Mouse (Mus musculus) neural tube, embryonic 14.5 days (tissue): ENCODE measurements around the gene Clec16a. TPM values are rescaled to one million over a fixed set of nuclear protein-coding genes. Genes with fewer than 3 reads are reported as not detected.

Experiments used
- ATAC-seq: fragments of 200-750 bp; cut with Nextera tagmentation; 2 replicates; pipeline ENCODE4 v1.8.0; 2017; ENCODE audit warnings: low read depth, mild to moderate bottlenecking, moderate TSS enrichment, moderate library complexity
- H3K27ac ChIP-seq: fragments of 300-500 bp; sonication (generic); 2 replicates; pipeline ENCODE4 v1.5.1; 2014; ENCODE audit warnings: low read depth, mild to moderate bottlenecking, control low read depth, low read length, moderate library complexity, mixed read lengths
- H3K27me3 ChIP-seq: fragments of 300-500 bp; sonication (generic); 2 replicates; pipeline ENCODE4 v1.6.1; 2014; ENCODE audit warnings: low read length; ENCODE audit not compliant: control insufficient read depth, insufficient read depth
- H3K36me3 ChIP-seq: fragments of 300-500 bp; sonication (generic); 2 replicates; pipeline ENCODE4 v1.6.1; 2014; ENCODE audit warnings: low read length, mixed read lengths; ENCODE audit not compliant: control insufficient read depth, insufficient read depth
- H3K4me1 ChIP-seq: fragments of 300-500 bp; sonication (generic); 2 replicates; pipeline ENCODE4 v1.6.1; 2014; ENCODE audit warnings: low read length; ENCODE audit not compliant: control insufficient read depth, insufficient read depth
- H3K4me2 ChIP-seq: fragments of 300-500 bp; sonication (generic); 2 replicates; pipeline ENCODE4 v1.6.1; 2014; ENCODE audit warnings: mild to moderate bottlenecking, low read depth, low read length, control low read depth
- H3K4me3 ChIP-seq: fragments of 300-500 bp; sonication (generic); 2 replicates; pipeline ENCODE4 v1.5.1; 2014; ENCODE audit warnings: low read depth, low read length, control low read depth, mixed read lengths
- H3K9ac ChIP-seq: fragments of 300-500 bp; sonication (generic); replicated peaks from 2 replicates; pipeline ENCODE4 v1.6.1; 2014; ENCODE audit warnings: low read depth, mild to moderate bottlenecking, control low read depth, low read length, mixed read lengths
- H3K9me3 ChIP-seq: fragments of 300-500 bp; sonication (generic); 2 replicates; pipeline ENCODE4 v1.6.1; 2016; ENCODE audit warnings: low read length; ENCODE audit not compliant: control insufficient read depth
- WGBS: fragments of 180-500 bp; shearing (Covaris S2); extraction: QIAGEN DNeasy Blood & Tissue Kit; methylation state at CpG from one replicate; pipeline ENCODE4 v1.1.7; 2014; 5-methylcytosine and 5-hydroxymethylcytosine counted together
- polyA plus RNA-seq: library from polyadenylated mRNA; unstranded; fragments of >200 nt; fragmentation: Nextera tagmentation; extraction: Ambion mirVana; gene quantifications from 2 replicates; pipeline ENCODE4 v1.2.1, GENCODE M21; 2014

Gene Clec16a
- polyA plus RNA-seq, 1 experiment from 2014 or later = 89.2 TPM

- H3K4me1 ChIP-seq = no peaks in the 10 kb centered on the region
- no peak for ATAC-seq
- H3K27me3 ChIP-seq = no peaks in the 10 kb centered on the region
- H3K4me2 ChIP-seq = no peak overlapping the region
- H3K27ac ChIP-seq = no peak overlapping the region
- no peak overlapping the region for H3K9ac ChIP-seq
- WGBS = 82% methylated on average over 2 of the region's 2 CpGs
- H3K9me3 ChIP-seq = no peaks in the 10 kb centered on the region
- no peaks in the 10 kb centered on the region for H3K36me3 ChIP-seq
- no peak overlapping the region for H3K4me3 ChIP-seq
Measured at GRCm38 (mm10) chr16:10735781-10736180, 190.6 kb downstream of the Clec16a start.

- Histone ChIP-seq H3K36me3 (no peaks in the 10 kb centered on the region), H3K27ac (no peak overlapping the region), H3K4me1 (no peaks in the 10 kb centered on the region), H3K9me3 (no peaks in the 10 kb centered on the region), H3K4me2 (no peak overlapping the region), H3K9ac (no peak overlapping the region), H3K27me3 (no peaks in the 10 kb centered on the region), H3K4me3 (no peak overlapping the region)
- 83% methylated on average over 10 of the region's 10 CpGs for WGBS
- no peak for ATAC-seq
Measured at GRCm38 (mm10) chr16:10736364-10736763, 191.2 kb downstream of the Clec16a start.

GRCm38 (mm10) chr16:10737571-10737970 lies 192.4 kb downstream of the Clec16a start:
- no peaks in the 10 kb centered on the region for H3K9me3 ChIP-seq
- 70% methylated on average over 2 of the region's 2 CpGs for WGBS
- no peak overlapping the region for H3K9ac ChIP-seq
- no peaks in the 10 kb centered on the region for H3K27me3 ChIP-seq
- no peak overlapping the region for H3K27ac ChIP-seq
- no peaks in the 10 kb centered on the region for H3K4me1 ChIP-seq
- no peak for ATAC-seq
- H3K4me3 ChIP-seq = no peak overlapping the region
- no peaks in the 10 kb centered on the region for H3K36me3 ChIP-seq
- H3K4me2 ChIP-seq = no peak overlapping the region

GRCm38 (mm10) chr16:10738866-10739265 lies 193.7 kb downstream of the Clec16a start:
- Histone ChIP-seq H3K4me2 (no peak overlapping the region), H3K9ac (no peak overlapping the region), H3K4me3 (no peak overlapping the region), H3K9me3 (no peaks in the 10 kb centered on the region), H3K27me3 (no peaks in the 10 kb centered on the region), H3K4me1 (no peaks in the 10 kb centered on the region), H3K36me3 (no peaks in the 10 kb centered on the region), H3K27ac (no peak overlapping the region)
- ATAC-seq = no peak
- 92% methylated on average over 3 of the region's 3 CpGs for WGBS

- Histone ChIP-seq H3K4me2 (no peak overlapping the region), H3K36me3 (no peaks in the 10 kb centered on the region), H3K4me3 (no peak overlapping the region), H3K4me1 (no peaks in the 10 kb centered on the region), H3K9me3 (no peaks in the 10 kb centered on the region), H3K27me3 (no peaks in the 10 kb centered on the region), H3K27ac (no peak overlapping the region), H3K9ac (no peak overlapping the region)
- ATAC-seq = no peak
- WGBS = 70% methylated on average over 9 of the region's 9 CpGs
Measured at GRCm38 (mm10) chr16:10739854-10740398, 194.8 kb downstream of the Clec16a start.

GRCm38 (mm10) chr16:10741082-10741481 lies 195.9 kb downstream of the Clec16a start:
- no peak for ATAC-seq
- no peak overlapping the region for H3K9ac ChIP-seq
- no peak overlapping the region for H3K4me3 ChIP-seq
- H3K27ac ChIP-seq = no peak overlapping the region
- H3K4me2 ChIP-seq = no peak overlapping the region
- H3K36me3 ChIP-seq = no peaks in the 10 kb centered on the region
- H3K27me3 ChIP-seq = no peaks in the 10 kb centered on the region
- H3K9me3 ChIP-seq = no peaks in the 10 kb centered on the region
- H3K4me1 ChIP-seq = no peaks in the 10 kb centered on the region
- 94% methylated on average over 2 of the region's 2 CpGs for WGBS

- Histone ChIP-seq H3K9ac (no peak overlapping the region), H3K4me3 (no peak overlapping the region), H3K27ac (no peak overlapping the region), H3K9me3 (no peaks in the 10 kb centered on the region), H3K4me1 (no peaks in the 10 kb centered on the region), H3K36me3 (no peaks in the 10 kb centered on the region), H3K4me2 (no peak overlapping the region), H3K27me3 (no peaks in the 10 kb centered on the region)
- WGBS = 78% methylated on average over 7 of the region's 7 CpGs
- ATAC-seq = no peak
Measured at GRCm38 (mm10) chr16:10749226-10749625, 204.1 kb downstream of the Clec16a start.

- ATAC-seq = no peak
- no peak overlapping the region for H3K27ac ChIP-seq
Measured at GRCm38 (mm10) chr16:10749824-10750223, 204.7 kb downstream of the Clec16a start.

GRCm38 (mm10) chr16:10754521-10755296 lies 209.6 kb downstream of the Clec16a start:
- Histone ChIP-seq H3K27me3 (no peaks in the 10 kb centered on the region), H3K36me3 (no peaks in the 10 kb centered on the region), H3K4me3 (no peak overlapping the region), H3K27ac (no peak overlapping the region), H3K4me2 (no peak overlapping the region), H3K4me1 (no peaks in the 10 kb centered on the region), H3K9ac (no peak overlapping the region), H3K9me3 (no peaks in the 10 kb centered on the region)
- WGBS = 90% methylated on average over 3 of the region's 3 CpGs
- no peak for ATAC-seq

More at GRCm38 (mm10) chr16:10749824-10750223, 204.7 kb downstream of the Clec16a start:
- Histone ChIP-seq H3K36me3 (no peaks in the 10 kb centered on the region), H3K9me3 (no peaks in the 10 kb centered on the region), H3K4me1 (no peaks in the 10 kb centered on the region), H3K27me3 (no peaks in the 10 kb centered on the region), H3K9ac (no peak overlapping the region), H3K4me2 (no peak overlapping the region), H3K4me3 (no peak overlapping the region)
- WGBS = 67% methylated on average over 7 of the region's 7 CpGs
